Mouse (Mus musculus) liver, embryonic 13.5 days (tissue): ENCODE data around the gene Zxdb. TPM values are rescaled to one million over a fixed set of nuclear protein-coding genes. Genes with fewer than 3 reads are reported as not detected.
A peak's percentile ranks its signal among the peaks of the same experiment; 100 is the strongest.
"Not testable (repeated sequence)": the region's sequence is repeated elsewhere in the genome, so short reads cannot be mapped to it uniquely, and the experiment has no call there.

Source experiments
- ATAC-seq: fragments of 200-750 bp; cut with Nextera tagmentation; 2 replicates; pipeline ENCODE4 v1.8.0; 2017; ENCODE audit warnings: low read depth, mild to moderate bottlenecking, moderate number of reproducible peaks, moderate library complexity
- DNase-seq: peaks from one replicate; pipeline ENCODE4 v3.0.0; 2022
- H3K27ac ChIP-seq: fragments of 300-500 bp; sonication (generic); 2 replicates; pipeline ENCODE4 v1.5.1; 2015; ENCODE audit warnings: moderate library complexity, mild to moderate bottlenecking, inconsistent platforms
- H3K27me3 ChIP-seq: fragments of 300-500 bp; sonication (generic); 2 replicates; pipeline ENCODE4 v1.6.1; 2015; ENCODE audit warnings: mild to moderate bottlenecking, inconsistent platforms
- H3K36me3 ChIP-seq: fragments of 300-500 bp; sonication (generic); 2 replicates; pipeline ENCODE4 v1.6.1; 2015; ENCODE audit warnings: mild to moderate bottlenecking, inconsistent platforms
- H3K4me1 ChIP-seq: fragments of 300-500 bp; sonication (generic); replicated peaks from 2 replicates; pipeline ENCODE4 v1.6.1; 2015; ENCODE audit warnings: inconsistent platforms
- H3K4me2 ChIP-seq: fragments of 300-500 bp; sonication (generic); 2 replicates; pipeline ENCODE4 v1.6.1; 2015; ENCODE audit warnings: inconsistent platforms, mild to moderate bottlenecking, moderate library complexity
- H3K4me3 ChIP-seq: fragments of 300-500 bp; sonication (generic); replicated peaks from 2 replicates; pipeline ENCODE4 v1.5.1; 2015; ENCODE audit warnings: mild to moderate bottlenecking, inconsistent platforms
- H3K9ac ChIP-seq: fragments of 300-500 bp; sonication (generic); 2 replicates; pipeline ENCODE4 v1.6.1; 2015; ENCODE audit warnings: mild to moderate bottlenecking, inconsistent platforms
- H3K9me3 ChIP-seq: fragments of 300-500 bp; sonication (generic); replicated peaks from 2 replicates; pipeline ENCODE4 v1.6.1; 2016; ENCODE audit warnings: inconsistent platforms
- WGBS: fragments of 180-500 bp; shearing (Covaris S2); methylation state at CpG from one replicate; pipeline ENCODE4 v1.1.7; 2015; ENCODE audit not compliant: insufficient replicate concordance; 5-methylcytosine and 5-hydroxymethylcytosine counted together
- polyA plus RNA-seq: library from polyadenylated mRNA; unstranded; fragments of >200 nt; fragmentation: Nextera tagmentation; extraction: Ambion mirVana; gene quantifications from 2 replicates; pipeline ENCODE4 v1.2.1, GENCODE M21; 2015

Gene Zxdb
- 0.13 and 0.23 TPM in 2 replicates for polyA plus RNA-seq

DNA sequence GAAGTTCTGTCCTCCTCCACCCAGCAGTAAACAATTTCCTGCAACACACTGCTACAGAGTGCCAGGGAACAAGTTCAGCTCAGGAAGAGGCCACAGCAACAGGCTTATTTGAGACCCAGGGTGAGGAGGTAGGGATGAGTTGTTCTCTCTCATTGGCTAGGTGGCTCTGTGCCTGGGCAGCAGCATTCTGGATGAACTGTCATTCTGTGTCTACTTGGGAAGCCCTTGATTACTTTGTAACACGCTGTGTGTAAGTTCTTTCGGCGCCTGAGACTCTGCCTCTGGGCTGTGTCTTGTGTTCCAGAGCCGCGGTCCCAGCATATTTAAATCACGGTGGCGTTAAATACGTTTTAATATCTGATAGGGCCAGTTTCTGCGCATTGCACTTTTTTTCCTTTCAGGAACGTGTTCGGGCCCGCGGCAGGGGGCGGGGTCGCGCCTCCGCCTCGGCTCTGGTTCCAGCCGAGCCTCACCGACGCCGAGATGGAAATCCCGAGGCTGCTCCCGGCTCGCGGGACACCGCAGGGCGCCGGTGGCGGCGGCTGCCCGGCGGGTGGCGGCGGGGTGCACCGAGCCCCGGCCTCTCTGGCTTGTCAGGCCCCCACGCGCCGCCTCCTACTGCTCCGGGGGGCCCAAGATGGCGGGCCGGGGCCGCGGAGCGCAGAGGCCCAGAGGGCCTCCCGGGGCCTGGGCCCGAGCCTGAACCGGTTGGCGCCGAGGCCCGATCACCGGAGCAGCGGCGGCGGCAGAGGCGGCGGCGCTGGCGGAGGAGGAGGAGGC lies at the start of gene Zxdb:
Zxdb (plus strand) TSS at position 378 of the 780 bp plus-strand sequence.
- H3K4me1 ChIP-seq, H3K9me3 ChIP-seq, H3K27ac ChIP-seq, H3K27me3 ChIP-seq, DNase-seq, H3K36me3 ChIP-seq, H3K9ac ChIP-seq: not testable (repeated sequence)
- WGBS = no CpG with 5 or more reads among the region's 60 CpGs
- ATAC-seq = peak; percentile 61
- Histone ChIP-seq H3K4me3 (peak within 1 kb of the TSS; percentile 43; the same call in 1 of the 2 replicates), H3K4me2 (peak within 1 kb of the TSS; percentile 43; the same call in 1 of the 2 replicates)

DNA sequence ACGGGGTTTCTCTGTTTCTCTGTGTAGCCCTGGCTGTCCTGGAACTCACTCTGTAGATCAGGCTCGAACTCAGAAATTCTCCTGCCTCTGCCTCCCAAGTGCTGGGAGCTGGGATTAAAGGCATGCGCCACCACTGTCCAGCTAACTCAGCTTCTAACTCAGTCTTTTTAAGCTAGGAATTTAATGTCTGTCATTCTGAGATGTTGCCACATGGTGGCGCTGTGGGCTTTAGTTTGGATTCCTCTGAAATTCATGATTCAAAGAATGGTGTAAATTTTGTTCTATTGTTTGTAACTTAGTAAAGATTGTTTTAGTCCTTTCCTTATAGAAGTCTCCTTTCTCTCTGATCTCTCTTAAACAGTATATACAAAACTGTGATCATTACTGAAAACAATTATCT lies 49.4 kb upstream of the Zxdb start:
- no peak for ATAC-seq
- H3K36me3 ChIP-seq = no peaks in the 10 kb centered on the region
- peak; percentile 11 for DNase-seq
- no peak overlapping the region for H3K4me3 ChIP-seq
- no peaks in the 10 kb centered on the region for H3K27me3 ChIP-seq
- no peaks in the 10 kb centered on the region for H3K4me1 ChIP-seq
- 34% methylated on average over 4 of the region's 4 CpGs for WGBS
- no peak overlapping the region for H3K27ac ChIP-seq
- no peak overlapping the region for H3K9ac ChIP-seq
- no peaks in the 10 kb centered on the region for H3K9me3 ChIP-seq
- H3K4me2 ChIP-seq = no peak overlapping the region

DNA sequence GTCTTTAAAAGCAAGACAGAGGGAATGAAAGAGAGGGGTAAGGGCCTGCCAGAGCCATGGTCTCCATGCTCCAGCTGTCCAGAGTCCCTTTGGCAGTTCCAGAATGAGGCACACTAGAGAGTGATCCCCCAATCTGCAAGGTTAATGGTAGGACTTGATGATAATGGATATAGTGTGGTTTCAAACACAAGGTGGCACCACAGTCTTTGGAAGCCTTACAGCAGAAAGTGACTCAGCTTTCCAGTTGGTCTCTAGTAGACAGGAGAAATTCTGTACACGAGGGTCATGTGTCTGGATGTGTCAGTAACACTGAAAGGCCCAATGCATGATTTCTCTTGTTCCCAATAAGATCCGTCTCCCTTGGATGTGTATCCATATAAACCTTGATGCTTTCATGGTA lies 42.8 kb upstream of the Zxdb start:
- not testable (repeated sequence) for H3K4me1 ChIP-seq, DNase-seq, H3K4me3 ChIP-seq, H3K4me2 ChIP-seq, H3K9me3 ChIP-seq, H3K36me3 ChIP-seq, ATAC-seq, H3K9ac ChIP-seq, H3K27ac ChIP-seq, H3K27me3 ChIP-seq
- no CpG with 5 or more reads among the region's 2 CpGs for WGBS

- not testable (repeated sequence) for H3K4me2 ChIP-seq, H3K9me3 ChIP-seq, ATAC-seq, H3K4me3 ChIP-seq, H3K27me3 ChIP-seq, H3K27ac ChIP-seq, H3K36me3 ChIP-seq, H3K4me1 ChIP-seq, H3K9ac ChIP-seq, DNase-seq
- 73% methylated on average over 5 of the region's 5 CpGs for WGBS
These were observed 34.8 kb upstream of the Zxdb start for GRCm38 (mm10) chrX:94689593-94689992.

GRCm38 (mm10) chrX:94706676-94707075 lies 17.7 kb upstream of the Zxdb start:
- not testable (repeated sequence) for H3K9ac ChIP-seq, H3K36me3 ChIP-seq, H3K4me2 ChIP-seq, H3K9me3 ChIP-seq, H3K27ac ChIP-seq, H3K27me3 ChIP-seq, ATAC-seq, H3K4me1 ChIP-seq, DNase-seq, H3K4me3 ChIP-seq
- 80% methylated on average over 7 of the region's 7 CpGs for WGBS

DNA sequence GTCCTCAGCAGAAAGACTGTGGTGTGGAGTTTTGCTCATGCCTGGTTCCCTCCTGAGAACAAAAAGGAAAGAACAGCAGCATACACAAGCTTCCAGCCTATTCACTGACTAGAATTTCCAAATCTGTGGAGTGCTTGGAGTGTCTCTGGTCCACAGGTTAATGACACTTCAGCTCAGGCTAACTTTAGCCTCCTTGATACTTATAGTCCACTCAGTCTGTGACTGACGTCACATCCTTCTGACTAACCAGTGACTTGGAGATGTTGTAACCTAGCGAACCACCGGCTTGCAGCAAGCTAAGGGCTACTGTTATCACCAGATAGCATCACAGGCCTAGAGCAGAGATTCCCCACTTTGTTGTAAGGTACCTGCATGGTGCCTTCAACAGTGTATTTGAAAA lies 14.6 kb upstream of the Zxdb start:
- H3K4me3 ChIP-seq = not testable (repeated sequence)
- WGBS = no CpG with 5 or more reads among the region's 3 CpGs

DNA sequence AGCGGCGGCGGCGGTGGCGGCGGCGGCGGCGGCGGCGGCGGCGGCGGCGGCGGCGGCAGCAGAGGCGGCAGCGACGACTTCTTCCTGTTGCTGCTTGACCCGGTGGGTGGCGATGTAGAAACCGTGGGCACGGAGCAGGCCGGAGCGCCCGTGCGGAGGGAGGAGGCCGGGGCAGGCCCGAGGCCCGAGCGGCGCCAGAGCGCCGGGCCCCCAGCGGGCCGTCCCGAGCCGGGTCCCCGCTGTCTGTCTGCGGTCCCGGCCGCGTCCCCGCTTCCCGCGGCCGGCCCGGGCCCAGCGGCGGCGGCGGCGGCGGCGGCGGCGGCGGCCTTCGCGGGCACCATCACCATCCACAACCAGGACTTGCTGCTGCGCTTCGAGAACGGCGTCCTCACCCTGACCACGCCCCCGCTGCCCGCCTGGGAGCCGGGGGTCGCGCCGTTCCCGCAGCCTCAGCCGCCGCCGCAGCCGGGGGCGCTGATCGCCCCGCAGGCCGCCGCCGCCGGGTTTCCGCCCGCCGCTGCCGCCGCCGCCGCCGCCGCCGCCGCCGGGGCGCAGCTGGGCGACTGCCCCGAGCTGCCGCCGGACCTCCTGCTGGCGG lies 702 bp downstream of the Zxdb start:
- H3K27ac ChIP-seq, H3K9ac ChIP-seq, H3K9me3 ChIP-seq, H3K36me3 ChIP-seq, DNase-seq, H3K27me3 ChIP-seq, H3K4me1 ChIP-seq: not testable (repeated sequence)
- no CpG with 5 or more reads among the region's 102 CpGs for WGBS
- ATAC-seq = peak; percentile 65
- Histone ChIP-seq H3K4me2 (peak overlapping the region; percentile 43; the same call in 1 of the 2 replicates), H3K4me3 (peak overlapping the region; percentile 43; the same call in 1 of the 2 replicates)

More for the DNA sequence above, 14.6 kb upstream of the Zxdb start:
- not testable (repeated sequence) for H3K4me1 ChIP-seq, H3K36me3 ChIP-seq, DNase-seq, H3K4me2 ChIP-seq, H3K27ac ChIP-seq, H3K9me3 ChIP-seq, H3K9ac ChIP-seq, H3K27me3 ChIP-seq, ATAC-seq

GRCm38 (mm10) chrX:94725627-94726083 lies 1.3 kb downstream of the Zxdb start:
- H3K4me2 ChIP-seq, H3K4me1 ChIP-seq, H3K9ac ChIP-seq, H3K4me3 ChIP-seq, H3K27me3 ChIP-seq, H3K9me3 ChIP-seq, H3K27ac ChIP-seq, H3K36me3 ChIP-seq, DNase-seq: not testable (repeated sequence)
- WGBS = no CpG with 5 or more reads among the region's 41 CpGs
- ATAC-seq = peak; percentile 22; the same call in 1 of the 2 replicates

DNA sequence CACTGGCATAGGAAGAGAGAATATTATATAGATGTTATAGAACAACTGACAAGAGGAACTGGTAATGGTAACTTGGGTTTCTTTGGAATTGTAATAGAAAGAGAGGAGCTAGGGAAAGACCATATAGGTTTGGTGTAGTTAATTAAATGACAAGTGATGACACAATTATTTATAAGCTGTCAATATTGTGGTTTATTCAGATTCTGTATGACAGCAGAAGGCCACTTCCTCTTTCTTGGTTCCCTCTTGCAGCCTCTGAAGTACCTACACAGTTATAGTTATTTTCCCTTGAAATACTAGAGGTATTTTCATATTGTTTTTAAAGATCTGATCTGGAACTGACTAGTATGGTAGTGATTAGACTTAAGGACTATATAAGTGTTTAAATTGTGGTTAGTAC lies 7.2 kb downstream of the Zxdb start:
- Histone ChIP-seq H3K4me2 (no peak overlapping the region), H3K4me1 (no peaks in the 10 kb centered on the region), H3K4me3 (no peak overlapping the region), H3K27ac (no peak overlapping the region), H3K9me3 (no peaks in the 10 kb centered on the region), H3K27me3 (no peaks in the 10 kb centered on the region), H3K9ac (no peak overlapping the region), H3K36me3 (no peaks in the 10 kb centered on the region)
- ATAC-seq (no peak), DNase-seq (no peak)

GRCm38 (mm10) chrX:94753733-94754132 lies 29.4 kb downstream of the Zxdb start:
- DNase-seq = no peak
- no peak for ATAC-seq
- 81% methylated on average over 5 of the region's 5 CpGs for WGBS
- H3K4me3 ChIP-seq = no peak overlapping the region
- no peak overlapping the region for H3K4me2 ChIP-seq
- no peak overlapping the region for H3K27ac ChIP-seq
- no peaks in the 10 kb centered on the region for H3K27me3 ChIP-seq
- no peaks in the 10 kb centered on the region for H3K9me3 ChIP-seq
- H3K4me1 ChIP-seq = no peaks in the 10 kb centered on the region
- no peaks in the 10 kb centered on the region for H3K36me3 ChIP-seq
- H3K9ac ChIP-seq = no peak overlapping the region

DNA sequence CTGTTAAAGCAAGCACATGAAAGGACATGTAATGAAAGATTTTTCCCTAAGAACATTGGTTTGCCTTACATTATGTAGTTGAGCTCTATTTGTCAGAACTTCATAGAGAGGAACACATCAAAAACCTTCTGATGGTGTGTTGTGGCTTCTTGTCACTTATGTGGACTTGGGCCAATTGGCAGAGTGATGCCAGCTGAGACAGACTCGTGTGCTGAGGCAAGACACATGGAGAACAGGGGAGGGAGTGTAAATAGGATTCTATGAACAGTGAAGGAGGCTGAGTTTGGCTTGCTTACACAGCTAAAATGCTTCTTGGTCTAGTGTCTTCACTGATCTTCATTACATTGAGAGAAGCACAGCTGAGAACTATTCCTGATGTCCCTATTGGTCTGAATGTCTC lies 35.6 kb downstream of the Zxdb start:
- Histone ChIP-seq H3K27me3 (no peaks in the 10 kb centered on the region), H3K27ac (no peak overlapping the region), H3K9ac (no peak overlapping the region), H3K4me1 (no peaks in the 10 kb centered on the region), H3K9me3 (no peaks in the 10 kb centered on the region), H3K4me3 (no peak overlapping the region), H3K4me2 (no peak overlapping the region), H3K36me3 (no peaks in the 10 kb centered on the region)
- 30% methylated on average over 1 of the region's 1 CpGs for WGBS
- DNase-seq (no peak), ATAC-seq (no peak)

- Histone ChIP-seq H3K4me2 (no peak overlapping the region), H3K4me1 (no peaks in the 10 kb centered on the region), H3K36me3 (no peaks in the 10 kb centered on the region), H3K9me3 (no peaks in the 10 kb centered on the region), H3K27ac (no peak overlapping the region), H3K9ac (no peak overlapping the region), H3K27me3 (no peaks in the 10 kb centered on the region), H3K4me3 (no peak overlapping the region)
- DNase-seq = no peak
- WGBS = 82% methylated on average over 34 of the region's 34 CpGs
- ATAC-seq = no peak
These were observed 49.5 kb downstream of the Zxdb start for GRCm38 (mm10) chrX:94773876-94774275.
